Mouse (Mus musculus): ENCODE measurements around the gene Pmel. TPM values are rescaled to one million over a fixed set of nuclear protein-coding genes. Genes with fewer than 3 reads are reported as not detected.
A peak's percentile ranks its signal among the peaks of the same experiment; 100 is the strongest.

Pmel gene
- total RNA-seq, 1 experiment from 2014 or later: not detected

GRCm38 (mm10) chr10:128744680-128745601 lies 40.9 kb downstream of the Pmel start, which contains the start of gene Dgka:
Gene Dgka, minus strand, starts transcription at chr10:128744855.
- peak; percentile 21; the same call in 1 of the 2 replicates for ATAC-seq (ENCODE audit: extremely low read depth, insufficient number of reproducible peaks, low FRiP score, poor library complexity, severe bottlenecking)

GRCm38 (mm10) chr10:128745946-128746613 lies 42.1 kb downstream of the Pmel start:
- peak; percentile 51 for ATAC-seq (ENCODE audit: extremely low read depth, insufficient number of reproducible peaks, low FRiP score, poor library complexity, severe bottlenecking)

- ATAC-seq (ENCODE audit: extremely low read depth, insufficient number of reproducible peaks, low FRiP score, poor library complexity, severe bottlenecking): no peak
These were observed 43.1 kb downstream of the Pmel start for GRCm38 (mm10) chr10:128746972-128747645.

DNA sequence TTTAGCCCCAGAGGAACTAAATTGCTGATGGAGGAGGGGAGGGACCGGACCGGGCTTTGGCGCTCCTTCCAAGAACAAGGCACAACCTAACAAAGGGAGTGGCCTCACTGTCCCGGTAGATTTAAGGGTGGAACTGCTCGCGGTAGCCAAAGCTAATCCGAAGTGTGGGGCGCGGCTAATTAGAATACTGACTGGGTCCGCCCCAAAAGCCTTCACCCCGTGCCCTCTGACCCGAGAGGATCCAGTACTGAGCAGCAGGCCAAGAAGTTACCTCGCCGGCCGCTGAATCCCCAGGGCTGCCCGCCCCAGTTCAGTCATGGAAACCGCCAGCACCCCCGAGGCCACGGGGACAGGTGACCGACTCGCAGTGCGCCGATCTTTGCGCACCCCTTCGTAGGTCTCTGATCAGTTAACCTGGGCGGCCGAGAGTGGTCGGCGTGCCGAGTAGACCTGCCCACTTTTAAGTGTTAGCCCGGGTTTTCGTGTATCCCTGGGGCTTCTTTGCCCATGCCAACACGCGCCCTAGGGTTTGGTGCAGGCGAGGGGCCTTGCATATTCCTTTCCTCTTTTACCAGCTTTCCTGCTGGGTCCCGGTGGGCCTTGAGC lies 43.8 kb downstream of the Pmel start, which contains the start of gene Pym1:
TSS of gene Pym1 (plus strand) at position 244 of the 606 bp plus-strand sequence.
- peak; percentile 55 for ATAC-seq (ENCODE audit: extremely low read depth, insufficient number of reproducible peaks, low FRiP score, poor library complexity, severe bottlenecking)

DNA sequence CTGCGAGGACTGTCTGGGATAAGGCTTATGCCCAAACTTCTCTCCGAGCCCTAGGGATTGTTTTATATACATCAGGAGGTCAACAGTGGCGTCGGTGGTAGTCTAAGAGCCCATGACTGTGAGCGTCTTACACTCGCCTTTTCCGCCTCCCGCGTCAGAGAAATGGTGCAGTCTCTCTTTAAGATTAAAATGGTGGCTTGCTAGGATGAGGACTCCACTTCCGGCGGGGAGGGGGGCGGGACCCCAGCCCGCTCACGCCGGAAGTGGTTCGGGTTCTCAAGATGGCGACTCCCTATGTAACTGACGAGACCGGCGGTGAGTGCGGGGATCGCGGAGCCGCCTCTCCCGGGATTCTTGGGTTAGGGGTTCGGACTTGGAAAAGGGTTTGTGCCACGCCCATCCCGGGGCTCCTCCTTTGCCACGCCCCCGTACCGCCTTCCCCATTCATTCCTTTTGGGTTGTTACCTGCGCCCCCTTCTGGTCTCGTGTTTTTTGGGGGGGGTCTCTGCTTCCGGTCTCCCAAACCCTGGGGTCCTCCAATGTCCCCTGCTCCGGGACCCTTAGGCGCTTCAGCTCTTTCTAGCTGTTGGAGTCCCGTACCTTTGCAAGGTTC lies 44.4 kb downstream of the Pmel start:
- peak; percentile 70 for ATAC-seq (ENCODE audit: extremely low read depth, insufficient number of reproducible peaks, low FRiP score, poor library complexity, severe bottlenecking)

Other genes with a start within 250 kb of the Pmel start
- 117 and 119 TPM in 2 replicates for gene Smarcc2, start 244.9 kb upstream of the Pmel start, total RNA-seq (2017)
- gene Myl6, start 210.1 kb upstream of the Pmel start, total RNA-seq (2017): 1,334 and 1,420 TPM in 2 replicates
- 0.58 and 2.0 TPM in 2 replicates for gene Myl6b, start 205.5 kb upstream of the Pmel start, total RNA-seq (2017)
- 158 and 160 TPM in 2 replicates for gene Esyt1, start 178.3 kb upstream of the Pmel start, total RNA-seq (2017)
- gene Zc3h10, start 156.4 kb upstream of the Pmel start, total RNA-seq (2017): 36.2 and 37.9 TPM in 2 replicates
- gene Rpl41, start 154.9 kb upstream of the Pmel start, total RNA-seq (2017): 1,707 and 2,029 TPM in 2 replicates
- 47.6 and 55.1 TPM in 2 replicates for gene Pa2g4, start 138.2 kb upstream of the Pmel start, total RNA-seq (2017)
- gene Erbb3, start 114.5 kb upstream of the Pmel start, total RNA-seq (2017): 1.3 and 1.6 TPM in 2 replicates
- gene Rps26, start 77.4 kb upstream of the Pmel start, total RNA-seq (2017): 404 and 420 TPM in 2 replicates
- gene Ikzf4, start 58.2 kb upstream of the Pmel start, total RNA-seq (2017): 0.35 TPM in 1 of 2 replicates, not detected in the other
- 4.3 and 6.2 TPM in 2 replicates for gene Suox, start 30.1 kb upstream of the Pmel start, total RNA-seq (2017)
- 129 and 132 TPM in 2 replicates for gene Rab5b, start 7.9 kb upstream of the Pmel start, total RNA-seq (2017)
- 38.6 and 40.6 TPM in 2 replicates for gene Cdk2, start 836 bp downstream of the Pmel start, total RNA-seq (2017)
- gene Dgka, start 40.7 kb downstream of the Pmel start, total RNA-seq (2017): 264 and 290 TPM in 2 replicates
- gene Pym1, start 43.7 kb downstream of the Pmel start, total RNA-seq (2017): 56.3 and 57.8 TPM in 2 replicates
- gene Mmp19, start 86.7 kb downstream of the Pmel start, total RNA-seq (2017): 4.2 and 4.4 TPM in 2 replicates
- gene Dnajc14, start 99.9 kb downstream of the Pmel start, total RNA-seq (2017): 77.7 and 87.9 TPM in 2 replicates
- 7.9 and 8.0 TPM in 2 replicates for gene Tmem198b, start 100.2 kb downstream of the Pmel start, total RNA-seq (2017)
- gene Sarnp, start 113.1 kb downstream of the Pmel start, total RNA-seq (2017): 77.9 and 106 TPM in 2 replicates
- gene Ormdl2, start 117.5 kb downstream of the Pmel start, total RNA-seq (2017): 20.0 TPM in 2 replicates
- gene Gdf11, start 187.5 kb downstream of the Pmel start, total RNA-seq (2017): 19.9 and 22.1 TPM in 2 replicates
- gene Cd63, start 196.8 kb downstream of the Pmel start, total RNA-seq (2017): 22.8 and 30.5 TPM in 2 replicates
- 7.4 and 9.5 TPM in 2 replicates for gene Rdh5, start 218.7 kb downstream of the Pmel start, total RNA-seq (2017)
- gene Bloc1s1, start 219.8 kb downstream of the Pmel start, total RNA-seq (2017): 58.3 and 85.6 TPM in 2 replicates
- 0.25 and 0.35 TPM in 2 replicates for gene Itga7, start 229.6 kb downstream of the Pmel start, total RNA-seq (2017)